Mouse (Mus musculus): ENCODE results near the gene Mtm1.
"Not testable (repeated sequence)": the region's sequence is repeated elsewhere in the genome, so short reads cannot be mapped to it uniquely, and the experiment has no call there.

The Mtm1 gene

DNA sequence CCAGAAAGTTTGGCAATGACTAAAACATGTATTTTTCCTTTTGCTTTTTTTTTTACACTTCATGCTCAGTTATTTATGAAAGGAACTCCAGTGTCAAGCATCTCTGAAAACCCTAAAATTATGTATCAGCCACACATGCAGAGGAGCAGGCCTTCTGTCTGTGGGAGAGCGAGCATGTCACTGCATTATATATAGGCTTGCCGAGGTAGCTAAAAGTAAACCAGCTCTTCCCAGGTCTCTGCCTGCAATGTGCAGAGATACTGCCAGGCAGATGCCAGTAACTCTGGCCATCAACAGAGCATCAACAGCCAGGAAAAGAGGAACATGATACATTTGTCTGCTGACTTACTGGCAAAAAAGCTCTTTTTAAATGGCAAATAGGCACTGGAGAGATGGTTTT is 83.6 kb downstream of the Mtm1 start:
- DNase-seq: no peak

DNA sequence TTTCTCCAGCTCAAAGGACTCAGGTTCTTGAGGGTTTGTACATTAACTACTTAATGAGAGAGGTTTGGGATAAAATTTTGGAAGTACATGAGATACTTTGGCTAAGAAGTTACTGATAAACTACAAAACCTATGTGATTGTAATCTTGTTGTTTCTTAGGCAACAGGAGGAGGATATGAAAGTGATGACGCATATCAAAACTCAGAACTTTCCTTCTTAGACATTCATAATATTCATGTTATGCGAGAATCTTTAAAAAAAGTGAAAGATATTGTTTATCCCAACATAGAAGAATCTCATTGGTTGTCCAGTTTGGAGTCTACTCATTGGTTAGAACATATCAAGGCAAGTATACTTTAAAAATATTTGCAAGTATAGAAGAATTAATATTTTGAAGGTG is 85.4 kb downstream of the Mtm1 start:
- DNase-seq: no peak

DNA sequence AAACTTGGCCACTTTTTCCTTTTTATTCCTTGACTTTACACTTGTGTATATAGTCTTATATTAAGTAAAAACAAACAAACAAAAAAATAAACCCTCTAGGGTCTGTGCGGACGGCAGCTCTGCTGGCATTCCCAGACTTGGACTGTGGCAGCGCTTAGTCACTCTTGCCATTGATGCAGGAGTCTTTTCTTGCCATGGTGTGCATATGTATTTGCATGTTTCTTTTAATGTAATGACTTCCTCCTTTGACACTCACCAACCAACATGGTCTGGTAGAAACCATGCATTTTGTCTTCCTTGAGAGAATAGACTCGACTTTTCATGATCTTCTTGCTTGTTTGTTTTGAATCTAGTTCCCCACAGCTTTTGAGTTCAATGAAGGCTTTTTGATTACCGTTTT is 91.6 kb downstream of the Mtm1 start:
- no peak for DNase-seq

DNA sequence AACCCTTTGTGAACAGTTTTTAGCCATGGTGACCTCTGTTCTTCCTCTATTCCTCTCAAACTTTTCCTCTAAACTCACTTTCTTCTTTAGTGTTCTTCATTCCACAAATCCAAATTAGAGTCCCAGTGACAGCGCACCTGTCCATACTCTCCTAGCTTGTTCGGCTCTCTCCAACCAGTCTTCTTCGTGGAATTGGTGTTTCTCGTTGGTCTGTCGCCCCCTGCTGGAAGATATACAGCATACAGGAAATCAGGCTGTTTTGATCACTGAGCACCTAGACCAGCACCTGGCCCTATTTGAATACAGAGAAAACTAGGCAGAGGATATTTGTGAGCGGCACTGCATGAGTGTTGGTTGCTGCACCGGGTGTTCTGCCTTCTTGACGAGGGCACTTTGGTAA is 100.7 kb downstream of the Mtm1 start:
- peak; percentile 45 for DNase-seq

DNA sequence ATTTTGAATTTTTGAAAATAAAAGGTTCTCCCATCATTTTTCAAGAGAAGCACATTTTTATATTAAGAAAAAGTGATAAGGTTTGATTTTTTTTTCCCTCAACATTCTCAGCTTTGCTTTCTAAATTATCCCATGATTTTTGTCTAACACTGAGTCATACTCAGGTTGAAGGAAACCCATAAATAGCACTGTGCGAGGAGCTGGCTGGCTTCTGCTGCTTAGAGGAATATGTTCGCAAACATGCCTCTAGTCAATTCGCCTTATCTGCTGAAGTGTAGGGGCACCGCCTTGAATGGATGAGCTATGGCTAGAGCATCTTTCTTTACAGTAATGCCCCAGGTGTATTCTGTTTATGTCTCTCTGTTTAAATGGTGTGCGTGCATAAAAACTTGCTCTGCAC is 103.8 kb downstream of the Mtm1 start:
- no peak for DNase-seq

DNA sequence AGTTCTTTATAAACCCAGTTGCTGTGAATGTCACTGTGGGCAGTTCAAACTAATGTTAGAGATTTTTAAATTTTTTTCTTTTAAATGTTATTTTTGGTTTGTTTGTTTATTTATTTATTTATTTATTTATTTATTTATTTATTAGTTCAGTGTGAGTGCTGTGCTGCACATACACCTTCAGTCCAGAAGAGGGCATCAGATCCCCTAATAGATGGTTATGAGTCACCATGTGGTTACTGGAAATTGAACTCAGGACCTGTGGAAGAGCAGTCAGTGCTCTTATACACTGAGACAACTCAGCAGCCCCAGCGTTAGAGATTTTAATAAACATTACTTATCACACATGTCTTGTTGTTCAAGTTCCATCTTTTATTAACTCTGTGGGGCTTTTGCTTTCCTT is 141.5 kb downstream of the Mtm1 start:
- peak; percentile 19 for DNase-seq

DNA sequence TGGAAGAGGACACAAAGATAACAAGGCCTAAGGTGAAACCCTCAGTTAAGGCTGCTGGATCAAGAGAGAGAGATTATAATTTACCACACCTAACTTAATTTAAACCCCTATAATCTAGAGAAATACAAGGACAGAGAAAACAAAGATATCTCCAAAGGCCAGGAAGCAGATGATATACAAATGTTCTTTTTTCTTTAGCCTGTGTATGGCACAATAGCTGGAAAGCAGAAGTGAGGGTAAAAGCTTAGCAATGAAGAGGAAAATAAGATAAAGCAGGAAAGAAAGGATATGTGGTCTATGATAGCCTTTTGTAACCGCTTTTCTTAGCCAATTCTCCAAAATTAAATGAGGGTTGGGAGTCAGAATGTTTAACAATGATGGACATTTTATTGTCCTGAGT is 144.8 kb downstream of the Mtm1 start:
- DNase-seq: no peak

DNA sequence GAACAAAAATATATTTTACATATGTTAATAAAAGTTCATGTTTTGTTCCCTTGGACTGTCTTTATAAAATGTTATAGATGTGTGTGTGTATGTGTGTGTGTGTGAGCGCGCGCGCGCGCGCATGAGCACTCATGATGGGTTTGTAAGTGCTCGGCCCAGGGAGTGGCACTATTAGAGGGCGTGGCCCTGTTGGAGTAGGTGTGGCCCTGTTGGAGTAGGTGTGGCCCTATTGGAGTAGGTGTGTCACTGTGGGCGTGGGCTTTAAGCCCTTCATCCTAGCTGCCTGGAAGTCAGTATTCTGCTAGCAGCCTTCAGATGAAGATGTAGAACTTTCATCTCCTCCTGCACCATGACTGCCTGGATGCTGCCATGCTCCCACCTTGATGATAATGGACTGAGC is 151.2 kb downstream of the Mtm1 start:
- DNase-seq: not testable (repeated sequence)

DNA sequence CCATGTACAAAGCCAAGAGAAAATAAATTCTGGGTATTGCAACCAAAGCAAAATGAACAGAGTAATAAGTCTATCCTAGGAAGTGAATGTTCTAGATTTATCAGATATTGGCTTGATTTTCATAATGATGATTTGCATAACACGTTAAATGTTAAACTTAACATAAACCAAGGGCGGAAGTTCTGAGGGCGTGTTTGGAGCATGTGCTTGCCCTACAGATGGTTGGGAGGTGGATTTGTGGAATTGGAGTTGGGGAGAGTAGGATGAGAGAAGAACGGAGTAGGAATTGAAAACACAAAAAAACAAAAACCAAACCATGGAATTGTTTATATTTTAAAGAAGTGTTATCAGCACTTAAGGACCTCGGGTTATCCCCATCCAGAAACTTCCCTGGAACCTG is 153.5 kb downstream of the Mtm1 start:
- no peak for DNase-seq

DNA sequence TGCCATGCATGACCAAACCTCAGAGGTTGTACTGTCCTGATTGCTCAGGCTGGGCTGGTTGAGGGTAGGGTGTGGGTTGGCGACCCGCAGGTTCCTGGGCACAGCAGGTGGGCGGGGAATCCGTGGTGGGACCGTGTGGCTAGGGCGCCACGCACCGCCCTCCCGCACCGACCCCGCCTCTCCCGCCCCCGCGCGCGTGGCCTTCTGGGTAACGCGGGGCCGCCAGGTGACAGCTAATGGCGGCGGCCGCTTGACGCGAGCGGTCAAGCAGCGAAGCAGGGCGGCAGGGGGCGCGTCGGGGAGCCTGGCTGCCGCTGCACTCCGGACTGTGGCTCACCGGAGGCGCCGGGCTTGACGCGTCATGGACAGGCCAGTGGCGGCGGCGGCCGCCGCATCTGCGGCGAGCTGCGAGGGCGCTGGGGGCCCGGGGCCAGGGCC is 154.0 kb downstream of the Mtm1 start, which contains the start of gene Mtmr1:
Gene Mtmr1, plus strand, starts transcription at position 207 of the 438 bp plus-strand sequence.
- peak; percentile 81 for DNase-seq

DNA sequence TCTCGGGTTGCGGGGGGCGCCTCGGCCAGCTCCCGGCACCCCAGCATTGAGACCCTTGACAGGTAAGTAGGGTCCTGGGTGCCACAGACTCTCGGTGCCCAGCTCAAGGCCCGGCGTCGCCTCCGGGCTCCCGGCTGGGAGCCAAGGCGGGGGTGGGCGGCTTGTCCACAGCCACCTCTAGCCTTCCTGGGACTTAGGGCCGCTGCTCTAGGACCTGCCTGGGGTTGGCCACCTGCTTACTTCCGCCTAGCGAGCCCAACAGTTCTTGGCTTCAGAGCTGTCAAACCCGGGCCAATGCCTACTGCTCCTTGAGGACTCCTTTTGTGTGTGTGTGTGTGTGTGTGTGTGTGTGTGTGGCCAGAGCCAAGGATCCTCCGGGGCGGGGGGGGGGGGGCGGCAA is 154.4 kb downstream of the Mtm1 start:
- peak; percentile 20 for DNase-seq

Data from thymus, postnatal 14 days (tissue).